Mouse (Mus musculus): ENCODE measurements around the gene Ifnlr1. TPM values are rescaled to one million over a fixed set of nuclear protein-coding genes. Genes with fewer than 3 reads are reported as not detected.

Ifnlr1 gene
- polyA plus RNA-seq, 1 experiment from 2014 or later = 0.65 TPM

DNA sequence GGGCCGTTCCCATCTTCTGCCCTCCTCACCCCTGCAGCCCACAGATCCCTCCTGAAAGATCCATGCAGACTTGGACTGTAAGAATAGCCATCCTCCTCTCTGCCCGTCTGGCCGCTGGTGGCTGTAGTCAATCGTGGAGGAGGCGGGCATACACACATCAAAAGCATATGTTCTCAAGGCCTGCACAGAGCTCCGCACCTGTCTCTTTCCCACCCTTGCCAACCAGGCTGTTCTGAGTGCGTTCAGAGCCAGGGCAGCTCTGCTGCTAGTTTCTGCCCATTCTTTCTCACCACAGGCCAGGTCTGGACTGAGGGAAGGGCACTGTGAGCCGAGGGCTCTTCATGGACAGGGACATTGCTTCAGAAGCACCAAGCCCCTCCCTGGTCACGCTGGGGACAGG is 44.1 kb downstream of the Ifnlr1 start:
- Histone ChIP-seq H3K4me3 (ENCODE audit: control insufficient read depth in 1 of 2, insufficient read depth in 1 of 2, low read depth in 1 of 2, low read length in 2 of 2) (no peak overlapping the region), H3K27ac (replicated peaks in 1 of 2; ENCODE audit: control insufficient read depth in 1 of 2, insufficient read depth in 1 of 2, low read depth in 2 of 2, low read length in 2 of 2) (no peak overlapping the region), H3K27me3 (ENCODE audit: control insufficient read depth, insufficient read depth, low read length) (no peaks in the 10 kb centered on the region), H3K36me3 (ENCODE audit: control insufficient read depth, insufficient read depth, low read length) (no peaks in the 10 kb centered on the region), H3K9me3 (ENCODE audit: control insufficient read depth, low read length) (no peaks in the 10 kb centered on the region), H3K9ac (ENCODE audit: low read length) (no peak overlapping the region), H3K4me1 (ENCODE audit: control insufficient read depth in 2 of 2, insufficient read depth in 2 of 2, low read length in 2 of 2) (peaks cover 9 to 14% of the 10 kb centered on the region in 2 experiments), H3K4me2 (ENCODE audit: low read length) (no peak overlapping the region)
- ATAC-seq (ENCODE audit: insufficient number of reproducible peaks, insufficient read depth, low FRiP score, low read depth) = no peak
- 85% methylated on average over 9 of the region's 9 CpGs for WGBS

DNA sequence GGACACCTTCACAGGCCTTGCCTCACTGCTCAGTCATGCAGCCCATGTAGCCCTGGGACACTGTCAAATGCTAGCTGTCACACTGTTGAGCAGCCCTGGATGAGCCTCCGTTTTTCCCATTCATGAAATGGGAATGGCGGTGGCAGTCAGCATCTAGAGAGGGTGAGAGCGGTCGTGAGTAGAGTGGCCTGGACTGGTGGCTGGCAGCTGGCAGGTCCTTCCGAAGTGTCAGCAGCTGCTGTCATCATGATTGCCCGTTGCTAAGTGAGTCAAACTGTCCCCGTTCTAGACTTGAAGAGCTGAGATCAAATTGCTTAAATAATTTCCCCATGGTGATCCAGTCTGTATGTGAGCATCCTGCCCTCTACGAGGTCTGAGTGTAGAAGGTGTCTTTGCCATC is 44.9 kb downstream of the Ifnlr1 start:
- no peak for ATAC-seq (ENCODE audit: insufficient number of reproducible peaks, insufficient read depth, low FRiP score, low read depth)
- no peaks in the 10 kb centered on the region for H3K36me3 ChIP-seq (ENCODE audit: control insufficient read depth, insufficient read depth, low read length)

DNA sequence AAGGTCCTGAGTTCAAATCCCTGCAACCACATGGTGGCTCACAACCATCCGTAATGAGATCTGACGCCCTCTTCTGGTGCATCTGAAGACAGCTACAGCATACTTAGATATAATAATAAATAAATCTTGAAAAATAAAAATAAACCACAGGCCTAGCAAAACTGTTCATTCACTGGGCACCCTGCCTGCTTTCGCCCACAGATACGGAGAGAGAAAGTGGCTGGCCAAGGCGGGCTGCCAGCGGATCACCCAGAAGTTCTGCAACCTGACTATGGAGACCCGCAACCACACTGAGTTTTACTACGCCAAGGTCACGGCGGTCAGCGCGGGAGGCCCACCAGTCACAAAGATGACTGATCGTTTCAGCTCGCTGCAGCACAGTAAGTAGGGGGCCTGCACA is 47.8 kb downstream of the Ifnlr1 start:
- Histone ChIP-seq H3K27ac (replicated peaks in 1 of 2; ENCODE audit: control insufficient read depth in 1 of 2, insufficient read depth in 1 of 2, low read depth in 2 of 2, low read length in 2 of 2) (no peak overlapping the region), H3K4me2 (ENCODE audit: low read length) (no peak overlapping the region), H3K36me3 (ENCODE audit: control insufficient read depth, insufficient read depth, low read length) (no peaks in the 10 kb centered on the region), H3K27me3 (ENCODE audit: control insufficient read depth, insufficient read depth, low read length) (no peaks in the 10 kb centered on the region), H3K4me3 (ENCODE audit: control insufficient read depth in 1 of 2, insufficient read depth in 1 of 2, low read depth in 1 of 2, low read length in 2 of 2) (no peak overlapping the region), H3K4me1 (ENCODE audit: control insufficient read depth in 2 of 2, insufficient read depth in 2 of 2, low read length in 2 of 2) (no peaks in the 10 kb centered on the region), H3K9me3 (ENCODE audit: control insufficient read depth, low read length) (no peaks in the 10 kb centered on the region), H3K9ac (ENCODE audit: low read length) (no peak overlapping the region)
- 91% methylated on average over 14 of the region's 14 CpGs for WGBS
- ATAC-seq (ENCODE audit: insufficient number of reproducible peaks, insufficient read depth, low FRiP score, low read depth) = no peak

More for the DNA sequence above, 44.9 kb downstream of the Ifnlr1 start:
- Histone ChIP-seq H3K4me2 (ENCODE audit: low read length) (no peak overlapping the region), H3K9ac (ENCODE audit: low read length) (no peak overlapping the region), H3K4me1 (ENCODE audit: control insufficient read depth in 2 of 2, insufficient read depth in 2 of 2, low read length in 2 of 2) (peaks cover 9 to 14% of the 10 kb centered on the region in 2 experiments), H3K27me3 (ENCODE audit: control insufficient read depth, insufficient read depth, low read length) (no peaks in the 10 kb centered on the region), H3K27ac (replicated peaks in 1 of 2; ENCODE audit: control insufficient read depth in 1 of 2, insufficient read depth in 1 of 2, low read depth in 2 of 2, low read length in 2 of 2) (no peak overlapping the region), H3K4me3 (ENCODE audit: control insufficient read depth in 1 of 2, insufficient read depth in 1 of 2, low read depth in 1 of 2, low read length in 2 of 2) (no peak overlapping the region), H3K9me3 (ENCODE audit: control insufficient read depth, low read length) (no peaks in the 10 kb centered on the region)
- WGBS = 43% methylated on average over 8 of the region's 8 CpGs

DNA sequence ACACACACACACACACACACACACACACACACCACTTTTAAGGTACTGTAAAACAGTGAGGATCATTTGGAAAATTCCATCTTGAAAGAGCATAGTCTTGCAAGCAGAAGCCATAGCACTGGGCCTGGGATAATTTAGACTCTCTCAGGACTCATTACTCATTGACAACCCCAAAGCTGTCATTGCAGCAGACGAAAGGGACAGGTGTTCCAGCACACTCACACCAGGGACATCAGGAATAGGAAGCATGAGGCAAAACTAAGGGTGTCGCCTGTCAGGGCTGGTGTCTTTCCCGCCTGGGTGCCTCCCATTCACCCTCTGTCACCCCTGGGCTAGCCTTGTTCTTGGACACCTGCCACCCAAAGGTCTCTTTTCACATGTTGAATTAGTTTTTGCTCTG is 50.8 kb downstream of the Ifnlr1 start:
- no peaks in the 10 kb centered on the region for H3K27me3 ChIP-seq (ENCODE audit: control insufficient read depth, insufficient read depth, low read length)
- H3K36me3 ChIP-seq (ENCODE audit: control insufficient read depth, insufficient read depth, low read length) = no peaks in the 10 kb centered on the region
- no peak overlapping the region for H3K27ac ChIP-seq (replicated peaks in 1 of 2; ENCODE audit: control insufficient read depth in 1 of 2, insufficient read depth in 1 of 2, low read depth in 2 of 2, low read length in 2 of 2)
- H3K9me3 ChIP-seq (ENCODE audit: control insufficient read depth, low read length) = no peaks in the 10 kb centered on the region
- ATAC-seq (ENCODE audit: insufficient number of reproducible peaks, insufficient read depth, low FRiP score, low read depth) = no peak
- no peak overlapping the region for H3K4me3 ChIP-seq (ENCODE audit: control insufficient read depth in 1 of 2, insufficient read depth in 1 of 2, low read depth in 1 of 2, low read length in 2 of 2)
- 73% methylated on average over 3 of the region's 3 CpGs for WGBS
- no peak overlapping the region for H3K4me2 ChIP-seq (ENCODE audit: low read length)
- H3K9ac ChIP-seq (ENCODE audit: low read length) = no peak overlapping the region
- H3K4me1 ChIP-seq (ENCODE audit: control insufficient read depth in 2 of 2, insufficient read depth in 2 of 2, low read length in 2 of 2) = no peaks in the 10 kb centered on the region

DNA sequence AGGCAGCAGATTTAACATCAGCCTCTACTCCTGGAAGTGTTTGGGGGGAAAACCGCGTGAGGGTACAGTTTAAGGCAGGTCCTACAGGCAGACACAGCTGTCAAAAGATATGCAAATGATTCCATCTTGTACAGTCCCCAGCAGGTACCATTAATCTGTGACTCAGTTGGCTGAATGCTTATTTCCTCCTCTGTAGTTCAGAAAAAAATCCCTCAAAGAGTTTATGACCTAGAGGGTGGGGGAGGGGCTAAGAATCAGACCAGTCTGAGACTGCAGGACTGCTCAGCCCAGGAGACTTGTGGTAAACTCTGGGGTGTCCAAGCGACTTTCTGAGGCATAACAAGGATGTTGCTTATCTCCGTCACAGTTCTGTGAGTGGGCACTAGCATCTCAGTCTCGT is 52.1 kb downstream of the Ifnlr1 start:
- Histone ChIP-seq H3K27me3 (ENCODE audit: control insufficient read depth, insufficient read depth, low read length) (no peaks in the 10 kb centered on the region), H3K4me3 (ENCODE audit: control insufficient read depth in 1 of 2, insufficient read depth in 1 of 2, low read depth in 1 of 2, low read length in 2 of 2) (no peak overlapping the region), H3K4me1 (ENCODE audit: control insufficient read depth in 2 of 2, insufficient read depth in 2 of 2, low read length in 2 of 2) (no peaks in the 10 kb centered on the region), H3K9ac (ENCODE audit: low read length) (no peak overlapping the region), H3K27ac (replicated peaks in 1 of 2; ENCODE audit: control insufficient read depth in 1 of 2, insufficient read depth in 1 of 2, low read depth in 2 of 2, low read length in 2 of 2) (no peak overlapping the region), H3K36me3 (ENCODE audit: control insufficient read depth, insufficient read depth, low read length) (no peaks in the 10 kb centered on the region), H3K9me3 (ENCODE audit: control insufficient read depth, low read length) (no peaks in the 10 kb centered on the region), H3K4me2 (ENCODE audit: low read length) (no peak overlapping the region)
- WGBS = 55% methylated on average over 5 of the region's 5 CpGs
- ATAC-seq (ENCODE audit: insufficient number of reproducible peaks, insufficient read depth, low FRiP score, low read depth) = no peak

DNA sequence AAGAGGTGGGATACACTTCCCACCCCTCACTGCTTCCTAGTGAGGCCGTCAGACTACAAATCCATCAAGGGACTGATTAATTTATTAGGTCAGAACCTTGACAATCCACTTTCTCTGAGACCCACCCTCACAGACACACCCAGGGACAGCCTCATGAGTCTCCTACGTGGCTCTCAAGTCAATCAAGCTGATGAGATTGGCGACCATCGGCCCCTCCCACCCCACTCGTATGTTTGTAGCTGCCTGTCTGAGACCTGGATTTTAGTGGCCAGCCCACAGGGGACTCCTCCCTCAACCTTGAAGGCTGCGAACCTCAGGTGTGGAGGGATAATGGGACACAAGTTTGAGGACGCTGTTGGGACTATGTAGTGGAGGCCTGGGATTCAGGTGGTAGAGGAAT is 53.1 kb downstream of the Ifnlr1 start:
- WGBS = 62% methylated on average over 7 of the region's 7 CpGs
- ATAC-seq (ENCODE audit: insufficient number of reproducible peaks, insufficient read depth, low FRiP score, low read depth) = no peak

DNA sequence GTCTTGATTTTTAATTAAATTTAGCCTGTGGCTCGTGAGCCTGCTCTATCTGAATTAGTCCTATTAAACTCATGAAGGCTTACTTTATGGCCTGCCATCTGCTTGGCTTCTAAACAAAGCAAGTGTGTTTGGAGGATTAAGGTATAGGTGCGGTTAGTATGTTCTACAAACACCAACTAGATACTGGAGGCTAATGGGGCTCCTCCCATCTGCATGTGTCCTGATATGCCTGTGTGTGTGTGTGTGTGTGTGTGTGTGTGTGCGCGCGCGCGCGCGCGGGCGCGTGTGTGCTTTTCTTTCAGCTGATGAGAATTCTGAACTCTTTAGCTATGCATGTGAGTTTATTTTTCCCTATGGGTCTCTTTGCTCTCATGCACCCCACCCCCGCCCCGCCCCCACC is 53.6 kb downstream of the Ifnlr1 start:
- Histone ChIP-seq H3K9ac (ENCODE audit: low read length) (no peak overlapping the region), H3K27me3 (ENCODE audit: control insufficient read depth, insufficient read depth, low read length) (no peaks in the 10 kb centered on the region), H3K4me3 (ENCODE audit: control insufficient read depth in 1 of 2, insufficient read depth in 1 of 2, low read depth in 1 of 2, low read length in 2 of 2) (no peak overlapping the region), H3K4me2 (ENCODE audit: low read length) (no peak overlapping the region), H3K27ac (replicated peaks in 1 of 2; ENCODE audit: control insufficient read depth in 1 of 2, insufficient read depth in 1 of 2, low read depth in 2 of 2, low read length in 2 of 2) (no peak overlapping the region), H3K36me3 (ENCODE audit: control insufficient read depth, insufficient read depth, low read length) (no peaks in the 10 kb centered on the region), H3K4me1 (ENCODE audit: control insufficient read depth in 2 of 2, insufficient read depth in 2 of 2, low read length in 2 of 2) (no peaks in the 10 kb centered on the region), H3K9me3 (ENCODE audit: control insufficient read depth, low read length) (no peaks in the 10 kb centered on the region)
- ATAC-seq (ENCODE audit: insufficient number of reproducible peaks, insufficient read depth, low FRiP score, low read depth) = no peak
- WGBS = 91% methylated on average over 14 of the region's 14 CpGs

More for the DNA sequence above, 53.1 kb downstream of the Ifnlr1 start:
- H3K4me3 ChIP-seq (ENCODE audit: control insufficient read depth in 1 of 2, insufficient read depth in 1 of 2, low read depth in 1 of 2, low read length in 2 of 2) = no peak overlapping the region
- H3K4me1 ChIP-seq (ENCODE audit: control insufficient read depth in 2 of 2, insufficient read depth in 2 of 2, low read length in 2 of 2) = no peaks in the 10 kb centered on the region
- no peaks in the 10 kb centered on the region for H3K36me3 ChIP-seq (ENCODE audit: control insufficient read depth, insufficient read depth, low read length)
- H3K27me3 ChIP-seq (ENCODE audit: control insufficient read depth, insufficient read depth, low read length) = no peaks in the 10 kb centered on the region
- H3K9me3 ChIP-seq (ENCODE audit: control insufficient read depth, low read length) = no peaks in the 10 kb centered on the region
- no peak overlapping the region for H3K9ac ChIP-seq (ENCODE audit: low read length)
- no peak overlapping the region for H3K27ac ChIP-seq (replicated peaks in 1 of 2; ENCODE audit: control insufficient read depth in 1 of 2, insufficient read depth in 1 of 2, low read depth in 2 of 2, low read length in 2 of 2)
- no peak overlapping the region for H3K4me2 ChIP-seq (ENCODE audit: low read length)

DNA sequence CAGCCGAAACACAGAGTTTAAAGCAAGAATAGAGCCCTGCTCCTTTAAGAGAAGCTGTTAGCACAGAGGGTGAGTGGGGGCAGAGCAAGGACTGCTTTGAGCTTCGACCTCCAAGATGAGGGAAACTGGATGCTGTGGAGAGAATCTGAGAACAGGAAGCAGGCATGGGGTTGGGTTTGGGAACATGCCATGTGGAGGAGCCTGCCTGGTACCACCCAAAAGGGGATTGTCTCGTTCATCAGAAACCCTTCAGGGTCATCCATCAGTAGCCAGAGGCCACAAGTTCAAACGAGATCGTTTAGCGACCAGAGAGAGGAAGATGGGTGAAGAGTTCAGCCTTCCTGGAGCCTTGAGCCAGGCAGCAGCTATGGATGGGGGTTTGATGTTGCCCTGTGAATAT is 57.4 kb downstream of the Ifnlr1 start:
- H3K27me3 ChIP-seq (ENCODE audit: control insufficient read depth, insufficient read depth, low read length) = no peaks in the 10 kb centered on the region
- H3K4me3 ChIP-seq (ENCODE audit: control insufficient read depth in 1 of 2, insufficient read depth in 1 of 2, low read depth in 1 of 2, low read length in 2 of 2) = no peak overlapping the region
- H3K9ac ChIP-seq (ENCODE audit: low read length) = no peak overlapping the region
- no peak overlapping the region for H3K4me2 ChIP-seq (ENCODE audit: low read length)
- ATAC-seq (ENCODE audit: insufficient number of reproducible peaks, insufficient read depth, low FRiP score, low read depth) = no peak
- no peaks in the 10 kb centered on the region; a peak in 1 of 4 replicates for H3K4me1 ChIP-seq (ENCODE audit: control insufficient read depth in 2 of 2, insufficient read depth in 2 of 2, low read length in 2 of 2)
- H3K9me3 ChIP-seq (ENCODE audit: control insufficient read depth, low read length) = no peaks in the 10 kb centered on the region
- 45% methylated on average over 6 of the region's 6 CpGs for WGBS
- no peaks in the 10 kb centered on the region for H3K36me3 ChIP-seq (ENCODE audit: control insufficient read depth, insufficient read depth, low read length)
- no peak overlapping the region for H3K27ac ChIP-seq (replicated peaks in 1 of 2; ENCODE audit: control insufficient read depth in 1 of 2, insufficient read depth in 1 of 2, low read depth in 2 of 2, low read length in 2 of 2)

Data from heart, embryonic 14.5 days (tissue).